Mouse (Mus musculus) heart, embryonic 10.5 days (tissue): ENCODE results near the gene Wdr78. TPM values are rescaled to one million over a fixed set of nuclear protein-coding genes. Genes with fewer than 3 reads are reported as not detected.

ENCODE experiments used
- DNase-seq: peaks from one replicate; pipeline ENCODE4 v3.0.0-alpha.2; 2017; ENCODE audit warnings: low spot score
- H3K27ac ChIP-seq: fragments of 300-500 bp; sonication (generic); 2 replicates; pipeline ENCODE4 v1.5.1; 2016; ENCODE audit warnings: mild to moderate bottlenecking
- H3K27me3 ChIP-seq: fragments of 300-500 bp; sonication (generic); 2 replicates; pipeline ENCODE4 v1.6.1; 2016; ENCODE audit warnings: mild to moderate bottlenecking; ENCODE audit not compliant: poor library complexity, insufficient read depth, severe bottlenecking
- H3K36me3 ChIP-seq: fragments of 300-500 bp; sonication (generic); 2 replicates; pipeline ENCODE4 v1.6.1; 2016; ENCODE audit warnings: mild to moderate bottlenecking, moderate library complexity
- H3K4me1 ChIP-seq: fragments of 300-500 bp; sonication (generic); 2 replicates; pipeline ENCODE4 v1.6.1; 2016; ENCODE audit warnings: mild to moderate bottlenecking
- H3K4me3 ChIP-seq: fragments of 300-500 bp; sonication (generic); 2 replicates; pipeline ENCODE4 v1.5.1; 2016; ENCODE audit warnings: mild to moderate bottlenecking, moderate library complexity
- H3K9me3 ChIP-seq: fragments of 300-500 bp; sonication (generic); 2 replicates; pipeline ENCODE4 v1.6.1; 2016; ENCODE audit warnings: mild to moderate bottlenecking, moderate library complexity
- WGBS: fragments of 180-500 bp; shearing (Covaris S2); methylation state at CpG from one replicate; pipeline ENCODE4 v1.1.7; 2016; 5-methylcytosine and 5-hydroxymethylcytosine counted together
- polyA plus RNA-seq: library from polyadenylated mRNA; unstranded; fragments of >200 nt; fragmentation: Nextera tagmentation; extraction: Ambion mirVana; gene quantifications from 2 replicates; pipeline ENCODE4 v1.2.1, GENCODE M21; 2016

The Wdr78 gene
- polyA plus RNA-seq, 1 experiment from 2014 or later: 2.5 TPM

DNA sequence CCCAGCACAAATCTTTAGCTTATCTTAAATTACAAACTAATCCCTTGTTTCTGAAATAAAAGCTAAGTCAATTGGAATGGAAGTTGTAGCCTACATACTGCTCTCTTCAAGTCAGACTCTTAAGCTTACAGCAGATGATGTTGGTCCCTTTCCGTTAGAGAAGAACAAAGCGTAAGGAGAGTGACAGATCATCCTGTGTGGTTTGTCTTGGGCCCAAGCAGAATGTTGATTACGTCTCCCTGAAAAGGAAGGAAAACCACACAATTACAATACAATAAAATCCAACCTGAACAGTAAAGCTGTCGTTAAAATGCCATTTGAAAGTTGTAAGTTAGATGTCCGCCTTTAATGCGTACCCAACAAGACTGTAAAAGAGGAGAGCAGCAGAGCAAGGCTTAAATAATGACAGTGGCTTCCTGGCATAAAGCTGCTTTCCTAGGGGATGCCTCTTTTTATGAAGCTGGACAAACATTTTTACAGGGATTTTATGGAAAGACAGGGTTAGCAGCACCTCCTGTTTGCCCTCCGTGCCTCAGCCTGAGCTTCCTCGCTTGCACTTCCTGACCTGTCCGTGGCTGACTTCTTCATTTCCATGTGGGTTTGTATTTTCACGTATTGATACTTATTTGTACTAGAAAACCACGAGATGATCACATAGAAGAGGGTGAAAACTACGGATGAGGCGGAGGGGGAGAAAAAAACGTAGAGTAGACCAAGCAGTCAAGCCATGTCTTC is 75.1 kb downstream of the Wdr78 start:
- Histone ChIP-seq H3K4me3 (no peak overlapping the region), H3K27ac (no peak overlapping the region), H3K36me3 (0 out of 2 replicates have a peak, but pooled peaks cover 3% of the 10 kb centered on the region), H3K4me1 (no peaks in the 10 kb centered on the region), H3K27me3 (no peaks in the 10 kb centered on the region), H3K9me3 (no peaks in the 10 kb centered on the region)
- no peak for DNase-seq
- 79% methylated on average over 14 of the region's 14 CpGs for WGBS

- WGBS: 60% methylated on average over 13 of the region's 13 CpGs
- no peak for DNase-seq
- Histone ChIP-seq H3K36me3 (no peaks in the 10 kb centered on the region), H3K4me3 (no peak overlapping the region), H3K4me1 (peaks cover 8% of the 10 kb centered on the region; the same call in 1 of the 2 replicates), H3K9me3 (no peaks in the 10 kb centered on the region), H3K27me3 (no peaks in the 10 kb centered on the region), H3K27ac (no peak overlapping the region)
Observed at GRCm38 (mm10) chr4:103028177-103029088, 85.9 kb downstream of the Wdr78 start.

DNA sequence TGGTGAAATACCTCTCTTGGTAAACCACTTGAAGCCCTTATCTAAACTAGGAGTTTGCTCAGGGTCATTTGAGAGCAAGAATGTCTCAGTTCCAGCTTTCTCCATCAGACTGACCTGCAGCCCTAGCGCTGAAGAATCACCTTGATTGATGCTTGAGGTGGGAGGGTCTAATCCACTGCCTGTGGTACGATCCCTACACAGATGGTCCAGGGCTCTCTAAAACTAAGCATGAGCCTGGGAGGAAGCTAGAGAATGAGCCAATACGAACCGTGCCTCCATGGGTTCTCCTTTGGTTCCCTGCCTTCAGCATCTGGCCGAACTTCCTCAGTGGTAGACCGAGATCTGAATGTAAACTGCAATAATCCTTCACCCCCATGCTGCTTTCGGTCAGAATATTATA is 86.6 kb downstream of the Wdr78 start:
- Histone ChIP-seq H3K4me3 (no peak overlapping the region), H3K4me1 (peaks cover 8% of the 10 kb centered on the region; the same call in 1 of the 2 replicates), H3K27ac (no peak overlapping the region), H3K36me3 (no peaks in the 10 kb centered on the region), H3K9me3 (no peaks in the 10 kb centered on the region), H3K27me3 (no peaks in the 10 kb centered on the region)
- DNase-seq: no peak
- 81% methylated on average over 7 of the region's 7 CpGs for WGBS

- no peak for DNase-seq
- H3K27me3 ChIP-seq: no peaks in the 10 kb centered on the region
- peaks cover 8% of the 10 kb centered on the region; the same call in 1 of the 2 replicates for H3K4me1 ChIP-seq
- no peak within 1 kb of the TSS for H3K27ac ChIP-seq
- H3K9me3 ChIP-seq: no peaks in the 10 kb centered on the region
- no peak within 1 kb of the TSS for H3K4me3 ChIP-seq
- no peaks in the 10 kb centered on the region for H3K36me3 ChIP-seq
- 60% methylated on average over 4 of the region's 4 CpGs for WGBS
Observed at GRCm38 (mm10) chr4:103026621-103027020, 87.7 kb downstream of the Wdr78 start, which contains the start of gene Insl5. Insl5 (minus strand) TSS chr4:103026842.

DNA sequence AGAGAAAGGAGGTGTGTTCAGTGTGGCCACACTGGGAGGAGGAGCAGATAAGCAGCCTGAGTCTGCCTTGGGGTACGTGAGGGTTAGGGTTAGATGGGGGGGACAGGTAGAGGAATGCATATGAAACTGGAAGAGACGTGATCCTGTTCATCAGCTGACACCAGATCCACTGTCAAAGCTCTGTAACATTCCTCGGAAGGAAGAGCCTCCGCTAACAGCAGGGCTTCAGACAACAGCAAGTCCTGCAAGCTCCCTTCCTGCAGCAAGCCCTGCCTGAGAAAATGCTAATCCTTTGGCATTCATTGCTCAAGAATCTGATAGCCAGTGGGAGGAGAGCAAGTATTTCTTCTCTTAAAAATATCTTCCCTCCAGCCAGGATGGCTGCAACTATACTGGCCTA is 100.9 kb downstream of the Wdr78 start:
- WGBS: 4% methylated on average over 4 of the region's 4 CpGs
- Histone ChIP-seq H3K27me3 (no peaks in the 10 kb centered on the region), H3K4me1 (peaks cover 11% of the 10 kb centered on the region; the same call in 1 of the 2 replicates), H3K4me3 (peak overlapping the region; percentile 35), H3K27ac (no peak overlapping the region), H3K36me3 (no peaks in the 10 kb centered on the region), H3K9me3 (no peaks in the 10 kb centered on the region)
- no peak for DNase-seq

GRCm38 (mm10) chr4:103011823-103012222 is 102.5 kb downstream of the Wdr78 start:
- H3K27ac ChIP-seq: no peak overlapping the region

DNA sequence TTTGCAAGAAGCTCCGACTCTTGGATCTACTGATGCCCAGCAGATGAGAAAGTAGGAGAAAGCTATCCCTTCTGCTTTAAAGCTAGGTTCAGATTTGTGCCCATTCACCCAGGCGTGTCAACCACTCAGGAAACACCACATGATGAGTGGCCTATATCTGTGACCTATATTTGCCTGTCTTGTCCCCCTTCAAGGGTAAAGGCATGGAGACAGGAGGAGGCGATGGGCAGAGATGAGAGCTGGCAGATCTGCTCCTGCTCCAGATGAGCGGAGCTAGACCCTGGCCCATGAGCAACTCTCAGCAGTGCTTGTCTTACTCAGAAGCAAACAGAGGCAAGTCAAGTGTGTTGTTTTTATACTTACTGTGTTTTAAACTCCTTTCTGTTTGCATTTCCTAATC is 103.6 kb downstream of the Wdr78 start:
- H3K4me1 ChIP-seq: peaks cover 20% of the 10 kb centered on the region; the same call in 1 of the 2 replicates
- H3K27me3 ChIP-seq: no peaks in the 10 kb centered on the region
- no peaks in the 10 kb centered on the region for H3K9me3 ChIP-seq
- WGBS: 82% methylated on average over 4 of the region's 4 CpGs
- no peak for DNase-seq
- H3K27ac ChIP-seq: no peak overlapping the region
- no peak overlapping the region for H3K4me3 ChIP-seq
- no peaks in the 10 kb centered on the region for H3K36me3 ChIP-seq

More at GRCm38 (mm10) chr4:103011823-103012222, 102.5 kb downstream of the Wdr78 start:
- Histone ChIP-seq H3K4me1 (peaks cover 17% of the 10 kb centered on the region; the same call in 1 of the 2 replicates), H3K27me3 (no peaks in the 10 kb centered on the region), H3K9me3 (no peaks in the 10 kb centered on the region), H3K36me3 (no peaks in the 10 kb centered on the region), H3K4me3 (no peak overlapping the region)
- DNase-seq: no peak
- WGBS: 45% methylated on average over 7 of the region's 7 CpGs

- 49% methylated on average over 4 of the region's 4 CpGs for WGBS
- Histone ChIP-seq H3K27me3 (no peaks in the 10 kb centered on the region), H3K27ac (peak overlapping the region; percentile 16; the same call in 1 of the 2 replicates), H3K4me3 (no peak overlapping the region), H3K9me3 (no peaks in the 10 kb centered on the region), H3K4me1 (peaks cover 13% of the 10 kb centered on the region; the same call in 1 of the 2 replicates), H3K36me3 (no peaks in the 10 kb centered on the region)
- DNase-seq: no peak
Observed at GRCm38 (mm10) chr4:103006943-103007418, 107.4 kb downstream of the Wdr78 start.

DNA sequence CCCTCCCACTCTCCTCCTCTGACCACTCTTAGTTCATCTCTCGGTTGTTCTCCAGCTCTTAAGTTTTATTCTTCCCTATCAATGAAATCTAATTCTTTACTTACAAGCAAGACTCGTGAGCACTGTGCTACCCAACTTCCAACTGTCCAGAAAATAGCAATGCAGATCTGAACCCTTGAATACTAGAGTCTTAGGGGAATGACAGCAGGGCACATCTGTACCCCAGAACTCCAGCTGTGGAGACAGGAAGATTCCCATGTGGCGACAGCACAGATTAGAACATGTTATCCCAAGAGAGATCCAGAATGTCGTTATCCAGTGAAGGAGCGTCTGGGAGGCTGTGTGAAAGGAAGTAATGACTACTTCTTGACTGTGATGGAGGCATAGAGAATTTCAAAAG is 108.1 kb downstream of the Wdr78 start:
- 57% methylated on average over 5 of the region's 5 CpGs for WGBS
- no peaks in the 10 kb centered on the region for H3K36me3 ChIP-seq
- no peaks in the 10 kb centered on the region for H3K9me3 ChIP-seq
- peaks cover 9% of the 10 kb centered on the region; the same call in 1 of the 2 replicates for H3K4me1 ChIP-seq
- H3K27ac ChIP-seq: 0 out of 2 replicates have a peak overlapping the region, but pooled peaks have one; percentile 18
- H3K27me3 ChIP-seq: no peaks in the 10 kb centered on the region
- no peak overlapping the region for H3K4me3 ChIP-seq
- no peak for DNase-seq

DNA sequence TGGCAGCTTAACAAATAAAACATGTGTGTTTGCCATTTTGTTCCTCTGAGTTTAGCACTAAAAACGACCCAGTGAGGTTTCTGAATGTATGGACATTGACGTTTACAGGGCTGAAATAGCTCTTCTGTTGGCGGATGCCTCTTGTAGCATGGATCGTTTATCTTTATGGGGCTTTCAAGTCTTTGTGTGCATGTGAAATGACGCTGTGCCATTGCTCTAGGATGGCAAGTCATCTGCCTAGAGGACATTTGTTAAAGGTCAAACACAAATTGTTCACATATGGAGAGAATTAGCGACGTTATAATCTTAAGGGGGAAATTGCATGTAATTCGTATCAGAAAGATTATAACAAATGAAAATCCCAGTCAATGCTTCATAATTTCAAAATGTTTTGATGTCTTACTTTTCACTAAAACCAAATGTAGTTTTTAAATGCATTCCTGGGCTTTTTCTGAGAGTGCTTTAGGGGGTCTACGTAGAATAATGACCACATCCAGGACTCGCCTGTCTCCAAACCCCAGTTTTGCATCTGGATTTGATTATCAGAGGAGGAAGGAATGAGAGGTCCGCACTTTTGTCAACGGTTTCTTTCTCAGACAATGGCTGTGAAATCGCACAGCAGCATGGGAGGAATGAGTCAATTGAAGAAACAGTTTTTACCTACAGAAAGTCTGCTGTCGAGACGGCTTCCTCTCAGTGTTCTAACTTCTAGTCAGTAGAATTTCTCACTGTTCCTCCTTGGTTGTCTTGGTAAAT is 109.0 kb downstream of the Wdr78 start:
- Histone ChIP-seq H3K36me3 (no peaks in the 10 kb centered on the region), H3K27me3 (no peaks in the 10 kb centered on the region), H3K4me3 (no peak overlapping the region), H3K9me3 (no peaks in the 10 kb centered on the region), H3K27ac (no peak overlapping the region), H3K4me1 (peaks cover 9% of the 10 kb centered on the region; the same call in 1 of the 2 replicates)
- WGBS: 69% methylated on average over 15 of the region's 15 CpGs
- DNase-seq: no peak

DNA sequence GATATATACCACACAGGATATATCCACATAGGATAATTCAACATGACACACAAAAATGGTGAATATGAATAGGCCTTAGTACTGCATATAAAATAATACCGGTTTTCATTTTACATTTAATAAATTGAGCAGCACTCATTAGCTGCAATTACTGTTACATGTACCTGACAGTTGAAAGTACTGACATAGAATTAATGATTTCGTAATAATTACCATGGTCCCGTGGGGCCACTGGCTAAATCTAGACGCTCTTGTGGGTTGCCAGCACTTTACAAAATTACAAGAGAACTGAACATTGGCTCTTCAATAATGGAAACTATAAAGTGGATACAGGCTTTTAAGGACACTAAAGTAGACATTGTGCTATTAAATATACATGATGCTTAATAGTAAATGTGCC is 109.7 kb downstream of the Wdr78 start:
- Histone ChIP-seq H3K9me3 (no peaks in the 10 kb centered on the region), H3K36me3 (no peaks in the 10 kb centered on the region), H3K27ac (no peak overlapping the region), H3K4me3 (no peak overlapping the region), H3K27me3 (no peaks in the 10 kb centered on the region), H3K4me1 (peaks cover 9% of the 10 kb centered on the region; the same call in 1 of the 2 replicates)
- 80% methylated on average over 4 of the region's 4 CpGs for WGBS
- DNase-seq: no peak

DNA sequence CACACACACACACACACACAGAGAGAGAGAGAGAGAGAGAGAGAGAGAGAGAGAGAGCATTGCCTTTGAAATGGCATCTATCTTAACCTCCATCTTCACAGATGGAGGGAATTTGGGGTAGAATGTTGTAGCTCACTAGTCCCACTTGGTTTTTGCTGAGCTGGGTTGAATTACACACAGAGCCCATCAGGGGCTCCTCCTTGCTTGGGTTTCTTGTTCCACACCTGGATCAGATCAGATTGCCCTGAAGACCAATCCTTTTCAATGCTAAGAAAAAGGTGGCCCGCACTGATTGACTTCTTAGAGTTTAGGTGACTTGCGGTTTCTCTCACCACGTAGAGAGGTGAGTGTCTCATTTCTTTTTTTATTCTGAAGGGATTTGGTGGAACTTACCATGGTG is 122.7 kb downstream of the Wdr78 start:
- DNase-seq: no peak

More for the DNA sequence above, 122.7 kb downstream of the Wdr78 start:
- H3K4me3 ChIP-seq: no peak overlapping the region
- no peaks in the 10 kb centered on the region for H3K27me3 ChIP-seq
- no peak overlapping the region for H3K27ac ChIP-seq
- H3K9me3 ChIP-seq: no peaks in the 10 kb centered on the region
- H3K4me1 ChIP-seq: 0 out of 2 replicates have a peak, but pooled peaks cover 3% of the 10 kb centered on the region
- no peaks in the 10 kb centered on the region for H3K36me3 ChIP-seq
- 80% methylated on average over 3 of the region's 3 CpGs for WGBS
